Mouse (Mus musculus): ENCODE results near the gene Rapgef2. TPM values are rescaled to one million over a fixed set of nuclear protein-coding genes. Genes with fewer than 3 reads are reported as not detected.
"Not testable (repeated sequence)": the region's sequence is repeated elsewhere in the genome, so short reads cannot be mapped to it uniquely, and the experiment has no call there.

The Rapgef2 gene
- polyA plus RNA-seq, 2 experiments = 1.2 TPM

DNA sequence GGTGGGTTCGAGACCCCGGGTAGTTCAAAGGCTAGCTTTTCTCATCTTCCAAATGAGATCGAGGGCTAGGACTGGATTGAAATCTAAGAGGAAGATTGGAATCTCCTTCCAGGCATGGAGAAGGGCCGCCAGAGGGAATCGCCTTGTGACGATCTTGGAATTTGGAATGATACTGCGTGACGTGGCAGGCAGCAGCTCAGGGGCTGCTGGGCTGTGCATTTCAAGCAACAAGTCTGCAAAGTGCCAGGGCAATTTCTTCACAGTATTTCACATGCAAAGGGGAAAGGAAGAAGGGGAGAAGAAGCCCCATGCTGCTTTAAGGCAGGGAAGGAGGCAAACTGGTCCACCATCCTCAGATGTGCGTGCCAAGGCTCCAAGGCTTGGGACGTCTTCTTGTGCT is 222.2 kb downstream of the Rapgef2 start:
- no peak overlapping the region for H3K27ac ChIP-seq
- no peak for TF ChIP-seq EP300 (IDR thresholded peaks at IDR 0.05; ENCODE audit: low read depth)
- TF ChIP-seq CTCF (IDR thresholded peaks at IDR 0.05; ENCODE audit: low read depth) = no peak
- ATAC-seq (ENCODE audit: insufficient read depth) = no peak
- H3K27me3 ChIP-seq (ENCODE audit: control insufficient read depth, insufficient read depth, low read length) = no peaks in the 10 kb centered on the region
- no peak for DNase-seq (ENCODE audit: low read depth in 3 of 3, low spot score in 3 of 3)
- no peak overlapping the region for H3K4me3 ChIP-seq (ENCODE audit: insufficient read depth in 1 of 2, low read depth in 2 of 2, low read length in 2 of 2)
- 79% methylated on average over 10 of the region's 10 CpGs for WGBS (ENCODE audit: insufficient replicate concordance)
- H3K4me1 ChIP-seq (replicated peaks; ENCODE audit: control insufficient read depth in 2 of 2, insufficient read depth in 2 of 2, low read length in 1 of 2) = 0 out of 4 replicates have a peak, but pooled peaks cover 0 to 2% of the 10 kb centered on the region in 2 experiments
- no peaks in the 10 kb centered on the region for H3K36me3 ChIP-seq (replicated peaks; ENCODE audit: control insufficient read depth, insufficient read depth, low read depth)
- no peak overlapping the region for H3K9ac ChIP-seq (replicated peaks)
- no peaks in the 10 kb centered on the region for H3K9me3 ChIP-seq (ENCODE audit: control insufficient read depth, low read length)
- no peak overlapping the region for H3K4me2 ChIP-seq (ENCODE audit: low read depth)

- ATAC-seq (ENCODE audit: insufficient read depth) = peak; percentile 65; the same call in 1 of the 2 replicates
- Histone ChIP-seq H3K4me2 (ENCODE audit: low read depth) (no peak overlapping the region), H3K27ac (no peak overlapping the region), H3K4me1 (replicated peaks; ENCODE audit: control insufficient read depth in 2 of 2, insufficient read depth in 2 of 2, low read length in 1 of 2) (0 out of 4 replicates have a peak, but pooled peaks cover 0 to 2% of the 10 kb centered on the region in 2 experiments), H3K36me3 (replicated peaks; ENCODE audit: control insufficient read depth, insufficient read depth, low read depth) (no peaks in the 10 kb centered on the region), H3K9me3 (ENCODE audit: control insufficient read depth, low read length) (no peaks in the 10 kb centered on the region), H3K4me3 (ENCODE audit: insufficient read depth in 1 of 2, low read depth in 2 of 2, low read length in 2 of 2) (no peak overlapping the region), H3K9ac (replicated peaks) (no peak overlapping the region), H3K27me3 (ENCODE audit: control insufficient read depth, insufficient read depth, low read length) (no peaks in the 10 kb centered on the region)
- TF ChIP-seq EP300 (IDR thresholded peaks at IDR 0.05; ENCODE audit: low read depth) (peak; percentile 89), CTCF (IDR thresholded peaks at IDR 0.05; ENCODE audit: low read depth) (no peak)
- WGBS (ENCODE audit: insufficient replicate concordance) = 16% methylated on average over 6 of the region's 6 CpGs
- no peak for DNase-seq (ENCODE audit: low read depth in 3 of 3, low spot score in 3 of 3)
These were observed 224.9 kb downstream of the Rapgef2 start for GRCm38 (mm10) chr3:79061426-79061825.

- not testable (repeated sequence) for DNase-seq (ENCODE audit: low read depth in 3 of 3, low spot score in 3 of 3)
- 64% methylated on average over 2 of the region's 2 CpGs for WGBS (ENCODE audit: insufficient replicate concordance)
These were observed 227.8 kb downstream of the Rapgef2 start for GRCm38 (mm10) chr3:79058491-79058890.

GRCm38 (mm10) chr3:79045251-79045650 is 241.1 kb downstream of the Rapgef2 start:
- TF ChIP-seq CTCF (IDR thresholded peaks at IDR 0.05; ENCODE audit: low read depth) = no peak
- TF ChIP-seq EP300 (IDR thresholded peaks at IDR 0.05; ENCODE audit: low read depth) = no peak
- 71% methylated on average over 5 of the region's 5 CpGs for WGBS (ENCODE audit: insufficient replicate concordance)
- no peak for DNase-seq (ENCODE audit: low read depth in 3 of 3, low spot score in 3 of 3)

More at GRCm38 (mm10) chr3:79058491-79058890, 227.8 kb downstream of the Rapgef2 start:
- H3K27me3 ChIP-seq (ENCODE audit: control insufficient read depth, insufficient read depth, low read length); H3K27ac ChIP-seq; H3K9me3 ChIP-seq (ENCODE audit: control insufficient read depth, low read length); H3K36me3 ChIP-seq (replicated peaks; ENCODE audit: control insufficient read depth, insufficient read depth, low read depth); ATAC-seq (ENCODE audit: insufficient read depth); H3K4me3 ChIP-seq (ENCODE audit: insufficient read depth in 1 of 2, low read depth in 2 of 2, low read length in 2 of 2); H3K4me2 ChIP-seq (ENCODE audit: low read depth); H3K4me1 ChIP-seq (replicated peaks; ENCODE audit: control insufficient read depth in 2 of 2, insufficient read depth in 2 of 2, low read length in 1 of 2); H3K9ac ChIP-seq (replicated peaks): not testable (repeated sequence)

DNA sequence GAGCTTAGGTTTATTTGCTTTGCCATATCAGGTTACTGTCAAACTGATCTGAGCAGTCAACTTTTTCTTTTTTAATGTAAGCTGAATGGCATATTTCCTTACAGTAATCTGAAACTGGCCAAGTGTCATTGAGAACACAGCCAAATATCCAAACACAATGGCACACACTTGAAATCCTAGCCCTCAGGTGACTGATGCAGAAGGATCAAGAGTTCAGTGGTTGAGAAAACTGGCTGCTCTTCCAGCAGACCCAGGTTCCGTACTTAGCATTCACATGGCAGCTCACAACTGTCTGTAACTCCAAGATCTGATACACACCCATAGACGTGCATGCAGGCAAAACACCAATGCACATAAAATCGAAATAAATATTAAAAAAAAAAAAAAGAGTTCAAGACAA is 243.3 kb downstream of the Rapgef2 start:
- ATAC-seq (ENCODE audit: insufficient read depth) = no peak
- H3K9ac ChIP-seq (replicated peaks) = no peak overlapping the region
- 0 out of 4 replicates have a peak, but pooled peaks cover 0 to 1% of the 10 kb centered on the region in 2 experiments for H3K4me1 ChIP-seq (replicated peaks; ENCODE audit: control insufficient read depth in 2 of 2, insufficient read depth in 2 of 2, low read length in 1 of 2)
- no peak overlapping the region for H3K4me2 ChIP-seq (ENCODE audit: low read depth)
- no peak overlapping the region for H3K4me3 ChIP-seq (ENCODE audit: insufficient read depth in 1 of 2, low read depth in 2 of 2, low read length in 2 of 2)
- no peaks in the 10 kb centered on the region for H3K36me3 ChIP-seq (replicated peaks; ENCODE audit: control insufficient read depth, insufficient read depth, low read depth)
- no peak overlapping the region for H3K27ac ChIP-seq
- H3K27me3 ChIP-seq (ENCODE audit: control insufficient read depth, insufficient read depth, low read length) = no peaks in the 10 kb centered on the region
- 55% methylated on average over 3 of the region's 3 CpGs for WGBS (ENCODE audit: insufficient replicate concordance)
- H3K9me3 ChIP-seq (ENCODE audit: control insufficient read depth, low read length) = no peaks in the 10 kb centered on the region
- no peak for DNase-seq (ENCODE audit: low read depth in 3 of 3, low spot score in 3 of 3)
- TF ChIP-seq EP300 (IDR thresholded peaks at IDR 0.05; ENCODE audit: low read depth) = no peak

More at GRCm38 (mm10) chr3:79045251-79045650, 241.1 kb downstream of the Rapgef2 start:
- Histone ChIP-seq H3K36me3 (replicated peaks; ENCODE audit: control insufficient read depth, insufficient read depth, low read depth) (no peaks in the 10 kb centered on the region), H3K27me3 (ENCODE audit: control insufficient read depth, insufficient read depth, low read length) (no peaks in the 10 kb centered on the region), H3K27ac (no peak overlapping the region), H3K9me3 (ENCODE audit: control insufficient read depth, low read length) (no peaks in the 10 kb centered on the region), H3K4me2 (ENCODE audit: low read depth) (no peak overlapping the region), H3K4me3 (ENCODE audit: insufficient read depth in 1 of 2, low read depth in 2 of 2, low read length in 2 of 2) (no peak overlapping the region), H3K4me1 (replicated peaks; ENCODE audit: control insufficient read depth in 2 of 2, insufficient read depth in 2 of 2, low read length in 1 of 2) (no peaks in the 10 kb centered on the region), H3K9ac (replicated peaks) (no peak overlapping the region)
- no peak for ATAC-seq (ENCODE audit: insufficient read depth)

Data from liver, embryonic 14.5 days (tissue).